Mouse (Mus musculus): ENCODE data around the gene Calm3. TPM values are rescaled to one million over a fixed set of nuclear protein-coding genes. Genes with fewer than 3 reads are reported as not detected.

The Calm3 gene
- polyA plus RNA-seq, 1 experiment from 2014 or later, result 58.8 TPM

DNA sequence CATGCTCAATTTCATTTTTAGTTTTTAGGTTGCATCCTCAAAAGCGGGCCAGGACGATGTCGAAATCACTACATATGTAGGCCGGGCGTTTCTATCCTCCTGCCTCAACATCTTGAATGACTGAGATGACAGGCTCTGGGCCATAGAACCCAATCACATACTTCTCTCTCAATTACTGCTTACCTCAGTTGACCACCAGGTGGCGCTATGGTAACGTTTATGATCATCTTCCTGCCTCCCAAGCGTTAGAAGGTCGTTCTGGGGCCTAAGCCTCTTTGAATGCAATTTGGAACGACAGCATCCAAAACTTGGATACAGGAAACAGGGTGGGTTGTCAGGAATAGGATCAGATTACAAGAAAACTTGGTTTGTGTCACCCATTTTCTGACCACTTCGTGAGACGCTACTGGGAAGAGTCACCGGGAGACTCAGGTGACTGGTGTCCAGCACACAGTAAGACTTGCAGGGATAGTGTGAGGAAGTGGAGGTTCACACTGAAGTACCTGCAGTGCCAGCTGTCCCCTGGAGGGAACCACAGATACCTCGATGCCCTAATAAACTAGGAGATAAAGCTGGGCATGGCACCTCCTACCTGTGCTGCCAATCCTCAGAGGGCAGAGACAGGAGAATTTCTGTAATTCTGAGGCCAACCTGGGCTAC, 8.2 kb upstream of the Calm3 start:
- peak; percentile 84 for DNase-seq
- no peak overlapping the region for H3K9ac ChIP-seq (replicated peaks)
- WGBS (ENCODE audit: insufficient replicate concordance), result 21% methylated on average over 14 of the region's 14 CpGs

DNA sequence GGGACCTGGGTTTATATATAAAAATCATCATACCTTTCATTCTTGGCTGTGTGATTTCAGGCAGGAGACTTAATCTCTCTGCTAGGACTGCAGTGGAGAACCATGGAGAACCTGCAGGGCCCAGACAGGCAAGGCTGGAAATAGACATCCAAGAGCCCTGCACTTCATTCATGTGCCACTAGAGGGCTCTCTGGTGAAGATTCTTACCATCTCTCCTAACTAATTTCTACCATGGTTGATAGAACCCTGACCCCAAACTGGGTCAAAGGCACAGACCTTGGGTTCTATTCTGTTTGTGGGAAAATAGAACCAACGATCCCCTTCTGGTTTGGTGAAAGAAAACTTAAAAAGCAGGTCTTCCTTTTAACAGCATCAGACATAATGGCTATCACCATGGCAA, 6.9 kb upstream of the Calm3 start:
- TF ChIP-seq CTCF (IDR thresholded peaks at IDR 0.05; ENCODE audit: low read depth) (peak; percentile 84), EP300 (IDR thresholded peaks at IDR 0.05; ENCODE audit: low read depth) (no peak)
- no peak overlapping the region for H3K4me3 ChIP-seq (ENCODE audit: low read depth, low read length)
- WGBS (ENCODE audit: insufficient replicate concordance), result 4% methylated on average over 1 of the region's 1 CpGs
- no peaks in the 10 kb centered on the region for H3K36me3 ChIP-seq (replicated peaks; ENCODE audit: insufficient read depth, low read length)
- no peak overlapping the region for H3K27ac ChIP-seq (ENCODE audit: low read depth)
- H3K4me2 ChIP-seq (ENCODE audit: low read depth, low read length), result no peak overlapping the region
- H3K27me3 ChIP-seq (ENCODE audit: insufficient read depth, low read length), result no peaks in the 10 kb centered on the region
- no peak overlapping the region for H3K9ac ChIP-seq (replicated peaks)
- H3K9me3 ChIP-seq (ENCODE audit: low read length), result no peaks in the 10 kb centered on the region
- ATAC-seq, result peak; percentile 31; the same call in 1 of the 2 replicates
- no peaks in the 10 kb centered on the region for H3K4me1 ChIP-seq (ENCODE audit: insufficient read depth)
- peak; percentile 71 for DNase-seq

More for the DNA sequence above, 8.2 kb upstream of the Calm3 start:
- no peaks in the 10 kb centered on the region for H3K36me3 ChIP-seq (replicated peaks; ENCODE audit: insufficient read depth, low read length)
- H3K4me2 ChIP-seq (ENCODE audit: low read depth, low read length), result no peak overlapping the region
- TF ChIP-seq CTCF (IDR thresholded peaks at IDR 0.05; ENCODE audit: low read depth) (peak; percentile 95), EP300 (IDR thresholded peaks at IDR 0.05; ENCODE audit: low read depth) (no peak)
- peak; percentile 74 for ATAC-seq
- H3K9me3 ChIP-seq (ENCODE audit: low read length), result no peaks in the 10 kb centered on the region
- H3K27me3 ChIP-seq (ENCODE audit: insufficient read depth, low read length), result no peaks in the 10 kb centered on the region
- no peak overlapping the region for H3K27ac ChIP-seq (ENCODE audit: low read depth)
- no peak overlapping the region for H3K4me3 ChIP-seq (ENCODE audit: low read depth, low read length)
- H3K4me1 ChIP-seq (ENCODE audit: insufficient read depth), result no peaks in the 10 kb centered on the region

DNA sequence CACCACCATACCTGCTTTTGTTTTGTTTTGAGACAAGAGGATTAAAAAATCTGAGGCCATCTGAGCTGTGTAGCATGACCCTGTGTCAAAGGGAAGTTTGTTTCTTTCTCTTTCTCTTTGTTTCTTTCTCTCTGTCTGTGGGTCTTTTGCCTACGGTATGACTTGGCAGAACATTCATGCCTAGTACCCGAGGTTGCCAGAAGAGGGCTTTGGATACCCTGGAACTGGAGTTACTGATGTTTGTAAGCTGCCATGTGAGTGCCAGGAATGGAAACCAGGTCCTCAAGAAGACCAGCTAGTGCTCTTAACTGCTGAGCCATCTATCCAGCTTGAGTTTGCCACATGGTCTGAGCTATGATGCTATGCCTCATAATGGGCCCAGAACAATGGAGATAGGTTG, 4.4 kb upstream of the Calm3 start:
- Histone ChIP-seq H3K4me3 (ENCODE audit: low read depth, low read length) (no peak overlapping the region), H3K4me1 (ENCODE audit: insufficient read depth) (peaks cover 3% of the 10 kb centered on the region; the same call in 1 of the 2 replicates), H3K36me3 (replicated peaks; ENCODE audit: insufficient read depth, low read length) (no peaks in the 10 kb centered on the region), H3K4me2 (ENCODE audit: low read depth, low read length) (no peak overlapping the region), H3K9ac (replicated peaks) (no peak overlapping the region), H3K9me3 (ENCODE audit: low read length) (no peaks in the 10 kb centered on the region), H3K27me3 (ENCODE audit: insufficient read depth, low read length) (no peaks in the 10 kb centered on the region), H3K27ac (ENCODE audit: low read depth) (no peak overlapping the region)
- ATAC-seq, result no peak
- WGBS (ENCODE audit: insufficient replicate concordance), result 29% methylated on average over 2 of the region's 2 CpGs
- TF ChIP-seq CTCF (IDR thresholded peaks at IDR 0.05; ENCODE audit: low read depth) (no peak), EP300 (IDR thresholded peaks at IDR 0.05; ENCODE audit: low read depth) (no peak)
- no peak for DNase-seq

- Histone ChIP-seq H3K9me3 (ENCODE audit: low read length) (no peaks in the 10 kb centered on the region), H3K4me1 (ENCODE audit: insufficient read depth) (peaks cover 34% of the 10 kb centered on the region), H3K36me3 (replicated peaks; ENCODE audit: insufficient read depth, low read length) (peaks cover 21% of the 10 kb centered on the region), H3K27ac (ENCODE audit: low read depth) (peak overlapping the region; percentile 92), H3K4me3 (ENCODE audit: low read depth, low read length) (peak overlapping the region; percentile 94), H3K9ac (replicated peaks) (peak overlapping the region; percentile 94), H3K4me2 (ENCODE audit: low read depth, low read length) (peak overlapping the region; percentile 99), H3K27me3 (ENCODE audit: insufficient read depth, low read length) (no peaks in the 10 kb centered on the region)
- no peak for DNase-seq
- TF ChIP-seq CTCF (IDR thresholded peaks at IDR 0.05; ENCODE audit: low read depth) (no peak), EP300 (IDR thresholded peaks at IDR 0.05; ENCODE audit: low read depth) (no peak)
- 0% methylated on average over 42 of the region's 57 CpGs for WGBS (ENCODE audit: insufficient replicate concordance)
- no peak for ATAC-seq
Measured at GRCm38 (mm10) chr7:16923283-16924036, 454 bp downstream of the Calm3 start.

GRCm38 (mm10) chr7:16922360-16922973, 1.4 kb downstream of the Calm3 start:
- H3K4me2 ChIP-seq (ENCODE audit: low read depth, low read length), result peak overlapping the region; percentile 99
- ATAC-seq, result no peak
- TF ChIP-seq EP300 (IDR thresholded peaks at IDR 0.05; ENCODE audit: low read depth) (no peak), CTCF (IDR thresholded peaks at IDR 0.05; ENCODE audit: low read depth) (no peak)
- peak overlapping the region; percentile 94 for H3K4me3 ChIP-seq (ENCODE audit: low read depth, low read length)
- no peaks in the 10 kb centered on the region for H3K27me3 ChIP-seq (ENCODE audit: insufficient read depth, low read length)
- peak overlapping the region; percentile 92; the same call in 1 of the 2 replicates for H3K27ac ChIP-seq (ENCODE audit: low read depth)
- H3K36me3 ChIP-seq (replicated peaks; ENCODE audit: insufficient read depth, low read length), result peaks cover 31% of the 10 kb centered on the region
- H3K4me1 ChIP-seq (ENCODE audit: insufficient read depth), result peaks cover 34% of the 10 kb centered on the region
- no peaks in the 10 kb centered on the region for H3K9me3 ChIP-seq (ENCODE audit: low read length)
- H3K9ac ChIP-seq (replicated peaks), result peak overlapping the region; percentile 94
- WGBS (ENCODE audit: insufficient replicate concordance), result 29% methylated on average over 10 of the region's 10 CpGs
- peak; percentile 56 for DNase-seq

DNA sequence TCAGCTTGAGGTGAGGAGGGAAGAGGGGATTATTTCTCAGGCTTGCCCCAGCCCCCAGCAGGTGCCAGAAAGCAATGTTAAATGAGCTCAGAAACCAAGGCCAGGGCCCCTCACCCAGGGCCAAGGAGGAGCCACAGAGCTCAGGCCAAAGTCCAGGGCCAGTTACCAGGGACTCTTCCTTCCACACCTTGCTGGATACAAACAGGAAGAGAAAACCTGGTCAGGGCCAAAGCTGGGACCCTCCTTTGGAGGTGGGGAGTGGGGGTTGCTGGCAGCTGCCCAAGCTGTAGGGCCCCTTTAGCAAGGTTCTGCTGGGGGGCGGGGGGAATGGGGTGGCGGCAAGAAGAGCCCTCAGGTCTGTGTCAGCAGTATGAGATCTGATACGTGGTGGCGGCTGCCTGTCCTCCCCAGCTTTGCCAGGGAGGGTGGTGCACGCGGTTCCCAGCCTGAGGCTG, 2.0 kb downstream of the Calm3 start:
- TF ChIP-seq CTCF (IDR thresholded peaks at IDR 0.05; ENCODE audit: low read depth), result no peak
- no peak for TF ChIP-seq EP300 (IDR thresholded peaks at IDR 0.05; ENCODE audit: low read depth)
- Histone ChIP-seq H3K4me3 (ENCODE audit: low read depth, low read length) (peak overlapping the region; percentile 94), H3K27ac (ENCODE audit: low read depth) (peak overlapping the region; percentile 92; the same call in 1 of the 2 replicates), H3K9me3 (ENCODE audit: low read length) (no peaks in the 10 kb centered on the region), H3K4me1 (ENCODE audit: insufficient read depth) (peaks cover 34% of the 10 kb centered on the region), H3K27me3 (ENCODE audit: insufficient read depth, low read length) (no peaks in the 10 kb centered on the region), H3K4me2 (ENCODE audit: low read depth, low read length) (peak overlapping the region; percentile 99), H3K36me3 (replicated peaks; ENCODE audit: insufficient read depth, low read length) (peaks cover 37% of the 10 kb centered on the region), H3K9ac (replicated peaks) (peak overlapping the region; percentile 94)
- WGBS (ENCODE audit: insufficient replicate concordance), result 27% methylated on average over 6 of the region's 6 CpGs
- DNase-seq, result peak; percentile 27
- ATAC-seq, result no peak
